Mouse (Mus musculus) spleen, adult 2 months (tissue): ENCODE data around the gene Magi1.

Experiments used
- CTCF ChIP-seq: fragments of 200-500 bp; IDR thresholded peaks from 2 replicates; pipeline ENCODE4 v1.5.1; 2011; ENCODE audit warnings: mild to moderate bottlenecking, inconsistent platforms; ENCODE audit not compliant: insufficient read depth, insufficient read length, insufficient replicate concordance; ENCODE audit errors: extremely low read depth
- POLR2A ChIP-seq: fragments of 200-500 bp; IDR thresholded peaks from 2 replicates; pipeline ENCODE4 v1.6.1; 2011; ENCODE audit warnings: low read depth, low read length, inconsistent platforms

- no peak for TF ChIP-seq POLR2A
- TF ChIP-seq CTCF = no peak
These were observed 438.2 kb downstream of the Magi1 start for GRCm38 (mm10) chr6:93845498-93845897.
